Mouse (Mus musculus) left cerebral cortex, adult 8-10 months (tissue): ENCODE results near the gene Mmaa. TPM values are rescaled to one million over a fixed set of nuclear protein-coding genes. Genes with fewer than 3 reads are reported as not detected.

Experiments used
- DNase-seq, 2 experiments: peaks; one replicate each; pipeline ENCODE4 v3.0.0; 2022; ENCODE audit warnings: low spot score in 2 of 2
- total RNA-seq, 4 experiments: library from RNA; stranded (reverse); gene quantifications; 2 replicates each; pipeline ENCODE4 v1.2.4; 2022

Mmaa gene
- total RNA-seq, 4 experiments from 2014 or later = 20.1 to 23.6 (median 22.1) TPM

DNA sequence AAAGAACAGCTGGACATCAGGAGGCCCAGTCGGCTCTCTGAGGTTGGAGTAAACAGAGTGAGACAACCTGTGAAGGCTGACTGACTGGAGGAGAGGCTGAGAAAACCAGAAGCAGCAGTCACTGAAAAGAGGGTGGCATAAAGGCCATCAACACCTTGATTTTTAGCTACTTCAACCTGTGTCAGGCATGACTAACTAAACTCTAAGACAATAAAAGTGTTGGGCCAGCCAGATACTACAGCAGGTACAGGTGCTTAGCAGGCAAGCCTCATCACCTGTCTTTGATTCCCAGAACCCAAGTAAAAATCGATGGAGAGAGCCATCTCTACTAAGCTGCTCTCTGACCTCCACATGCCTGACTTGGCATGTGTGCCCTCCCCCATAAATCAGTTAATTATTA is 6.1 kb downstream of the Mmaa start:
- DNase-seq = no peak

DNA sequence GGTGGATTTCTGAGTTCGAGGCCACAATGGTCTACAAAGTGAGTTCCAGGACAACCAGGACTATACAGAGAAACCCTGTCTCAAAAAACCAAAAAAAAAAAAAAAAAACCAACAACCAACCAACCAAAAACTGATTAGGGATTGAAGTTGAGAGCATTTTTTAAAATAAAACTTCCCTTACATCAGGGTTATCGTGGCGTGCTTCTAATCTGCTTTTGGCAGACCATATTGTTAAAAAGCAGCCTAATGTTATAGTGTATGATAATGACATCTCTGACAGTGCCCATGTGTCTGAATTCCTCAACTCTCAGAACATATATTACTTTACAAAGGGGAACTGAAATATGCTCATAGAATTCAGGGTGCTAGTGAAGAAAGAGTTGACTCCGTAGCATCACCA is 6.5 kb downstream of the Mmaa start:
- no peak for DNase-seq

DNA sequence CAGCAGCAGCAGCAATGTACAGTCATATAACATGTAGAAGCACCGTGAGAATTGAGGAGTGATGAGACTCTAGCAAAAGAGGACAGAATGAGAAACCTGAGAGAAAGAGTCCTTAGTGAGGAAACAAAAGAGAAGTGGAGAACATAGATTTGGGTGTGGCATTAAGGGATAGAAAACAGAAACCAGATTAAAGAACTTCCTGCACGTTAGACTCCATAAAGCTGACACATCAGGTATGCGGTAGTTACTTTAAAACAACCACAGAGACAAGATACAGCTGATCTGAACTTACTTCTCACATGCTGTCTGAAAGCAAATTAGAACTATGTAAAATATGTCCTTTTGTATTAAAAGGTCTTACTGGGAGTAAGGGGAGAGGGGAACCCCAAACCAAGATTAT is 8.3 kb downstream of the Mmaa start:
- DNase-seq = no peak

DNA sequence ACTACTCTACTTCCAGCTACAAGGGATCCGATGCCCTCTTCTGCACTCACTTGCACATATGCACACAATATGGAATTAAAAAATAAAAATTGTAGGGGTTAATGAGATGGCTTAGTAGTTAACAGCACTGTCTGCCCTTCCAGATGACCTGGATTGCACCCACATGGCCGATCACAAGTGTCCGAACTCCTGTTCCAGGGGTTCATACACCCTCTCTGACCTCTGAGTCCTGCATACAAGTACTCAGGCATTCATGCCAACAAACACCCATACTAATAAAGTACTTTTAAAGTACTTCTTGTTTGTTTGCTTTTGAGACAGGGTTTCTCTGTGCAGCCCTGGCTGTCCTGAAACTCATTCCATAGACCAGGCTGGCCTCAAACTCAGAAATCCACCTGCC is 10.1 kb downstream of the Mmaa start:
- DNase-seq = no peak

DNA sequence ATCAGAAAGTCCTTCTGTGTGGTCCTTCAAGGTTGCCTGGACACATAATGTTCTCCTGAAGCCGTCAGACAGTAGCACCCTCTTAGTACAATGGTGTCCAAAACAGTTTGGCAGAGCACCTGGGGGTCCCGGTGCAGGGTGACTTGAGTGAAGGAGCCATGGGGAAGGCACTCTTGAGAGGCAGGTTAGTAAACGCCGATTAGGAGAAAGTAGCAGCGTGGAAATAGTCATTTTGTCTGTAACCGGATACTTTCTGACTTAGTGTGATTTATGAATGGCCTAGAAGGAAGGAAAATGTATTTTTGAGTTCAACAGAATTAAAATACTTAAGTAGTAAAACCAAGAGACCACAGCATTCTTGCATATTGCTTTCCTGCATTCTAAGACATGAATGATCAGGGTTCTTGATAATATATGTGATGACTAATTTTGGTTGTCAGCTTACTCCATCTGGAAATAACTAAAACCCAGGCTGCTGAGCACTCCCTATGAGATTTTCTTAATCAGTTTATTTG is 13.3 kb downstream of the Mmaa start:
- no peak for DNase-seq

DNA sequence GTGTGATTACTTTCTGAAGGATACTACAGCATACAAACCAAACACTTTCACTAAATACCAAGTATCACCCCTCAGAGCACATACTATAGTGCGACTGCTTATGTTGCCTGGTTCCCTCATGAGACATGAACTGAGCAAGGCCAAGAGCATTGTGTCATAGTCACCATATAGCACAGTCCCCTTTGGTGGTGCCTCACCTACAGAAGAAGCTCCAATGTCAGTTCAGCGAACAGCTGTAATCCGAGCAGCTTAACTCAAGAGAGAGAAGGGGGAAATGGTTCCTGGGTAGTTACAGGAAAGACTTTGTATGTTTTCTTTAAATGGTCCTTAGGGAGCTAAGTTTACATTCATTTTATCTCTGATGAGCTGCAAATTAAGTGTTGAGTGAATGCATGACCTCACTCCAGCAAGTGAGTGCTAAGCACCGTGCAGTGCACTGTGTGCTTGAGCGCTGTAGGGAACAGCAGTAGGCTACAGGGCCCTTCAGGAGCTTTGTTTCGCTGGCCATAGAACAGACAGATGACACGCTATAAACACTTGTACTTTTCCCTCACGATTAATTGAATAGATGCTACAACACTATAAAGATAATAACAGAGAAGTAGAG is 17.4 kb downstream of the Mmaa start:
- DNase-seq = no peak

DNA sequence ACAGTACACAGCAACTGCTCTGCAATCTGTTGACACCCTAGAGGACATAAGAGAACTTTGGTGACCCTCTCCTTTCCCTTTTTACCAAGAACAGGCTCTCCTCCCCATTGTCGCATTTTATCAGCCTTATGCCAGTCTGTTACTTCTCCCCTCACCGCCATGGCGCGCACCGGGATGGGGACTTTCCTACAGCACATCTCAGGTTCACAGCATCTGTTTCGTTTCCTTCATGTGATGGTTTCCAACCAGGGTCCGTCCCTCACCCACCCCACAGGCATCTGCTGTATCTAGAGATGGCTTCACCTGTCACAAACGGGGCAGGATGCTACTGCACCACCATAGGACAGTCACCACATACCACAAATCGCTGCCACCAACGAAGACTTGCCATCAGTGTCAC is 19.8 kb downstream of the Mmaa start:
- no peak for DNase-seq

DNA sequence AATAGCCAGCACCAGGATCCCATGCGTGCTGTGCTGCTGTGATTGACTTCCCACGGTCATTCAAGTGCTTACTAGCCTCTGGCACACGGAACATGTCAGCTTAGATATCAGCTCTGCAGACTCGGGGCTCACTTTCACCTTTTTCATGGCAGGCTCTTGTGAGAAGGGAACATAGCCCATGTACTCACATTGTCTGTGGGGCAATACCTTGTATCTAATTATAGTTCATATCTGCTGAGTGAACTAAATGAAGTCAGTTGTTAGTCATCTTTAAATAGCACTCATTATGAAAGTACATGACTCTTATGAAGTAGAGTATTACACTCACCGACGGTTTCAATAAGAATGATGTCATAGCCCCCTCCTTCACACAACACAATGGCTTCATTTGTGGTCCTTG is 21.0 kb downstream of the Mmaa start:
- no peak for DNase-seq

DNA sequence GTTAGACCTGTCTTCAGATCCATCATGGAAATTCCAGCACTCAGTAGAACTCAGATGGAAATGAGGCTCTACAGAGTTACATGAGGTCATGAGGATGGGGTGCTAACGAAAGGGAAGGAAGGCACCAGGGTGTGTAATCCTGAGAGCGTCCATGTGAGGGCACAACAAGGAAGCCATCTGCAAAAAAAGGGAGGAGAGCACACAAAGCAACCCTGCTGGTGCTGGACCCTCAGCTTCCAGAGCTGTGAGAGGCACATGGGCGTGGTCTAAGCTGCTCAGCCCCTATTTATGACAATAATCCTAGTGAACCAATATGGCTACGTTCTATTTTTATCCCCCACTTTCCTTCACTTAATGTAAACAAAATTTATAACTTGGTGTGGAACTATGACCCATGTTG is 22.1 kb downstream of the Mmaa start:
- DNase-seq = no peak

DNA sequence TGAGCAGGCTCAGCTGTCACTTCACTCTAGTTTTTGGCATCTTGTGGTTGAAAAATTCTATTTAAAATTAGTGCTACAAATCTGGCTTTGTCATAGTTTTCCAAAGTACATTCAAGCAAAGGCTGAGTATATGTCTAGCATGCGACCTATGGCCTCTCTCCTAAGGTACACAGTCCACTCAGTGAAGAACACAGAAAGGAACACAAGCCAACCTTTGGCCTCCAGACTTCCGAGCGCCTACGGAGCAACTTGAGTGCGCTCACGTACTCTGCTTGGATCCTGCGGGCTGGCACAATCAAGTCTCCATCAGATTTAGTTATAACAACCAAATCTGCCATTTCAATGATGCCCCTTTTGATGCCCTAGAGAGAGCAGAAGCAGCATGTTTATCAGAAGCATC is 25.8 kb downstream of the Mmaa start:
- no peak for DNase-seq

DNA sequence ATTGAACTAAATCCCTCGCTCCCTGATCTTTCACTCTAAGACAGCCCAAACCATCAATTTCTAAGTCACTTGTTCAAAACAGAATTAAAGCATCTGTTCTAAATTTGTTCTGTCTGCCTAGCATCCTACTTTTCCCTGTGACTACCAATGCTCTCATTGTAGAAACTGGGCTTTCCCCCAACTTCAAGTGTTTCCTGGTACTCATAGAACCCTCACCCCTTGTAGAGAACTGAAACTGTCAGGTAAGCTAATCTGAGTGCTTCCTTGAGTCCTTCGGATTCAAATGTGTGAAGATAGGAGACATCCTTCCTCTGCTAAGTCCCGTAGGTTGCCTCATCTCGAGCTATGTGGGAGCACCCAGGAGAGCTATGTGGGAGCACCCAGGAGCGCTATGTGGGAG is 32.8 kb downstream of the Mmaa start:
- no peak for DNase-seq

DNA sequence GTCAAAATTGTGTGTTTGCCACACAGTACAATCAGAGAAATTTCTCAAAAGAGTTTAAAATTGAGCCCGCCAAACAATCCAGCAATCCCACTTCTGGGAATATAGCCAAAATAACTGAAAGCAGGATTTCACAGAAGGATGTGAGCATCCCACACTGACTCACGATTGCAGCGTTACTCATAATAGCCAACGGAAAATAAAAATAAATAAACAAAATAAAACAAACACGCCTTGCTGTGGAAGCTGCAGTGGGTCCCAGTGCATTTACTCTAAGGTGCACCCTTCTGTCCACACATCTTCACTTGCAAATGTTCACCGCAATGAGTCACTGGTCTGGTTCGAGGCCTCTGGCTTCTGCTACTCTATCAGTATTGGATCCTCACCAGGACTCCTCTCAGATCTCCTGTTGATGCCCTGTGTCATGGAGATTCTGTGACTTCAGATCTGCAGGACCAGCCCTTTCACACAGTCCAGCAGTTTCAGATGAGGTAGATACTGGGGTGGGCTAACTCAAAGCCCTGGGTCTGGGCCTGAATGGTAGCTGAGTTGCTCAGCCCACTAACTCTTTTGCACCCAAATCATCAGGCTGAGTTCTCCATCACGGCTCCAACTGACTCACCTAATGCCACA is 38.5 kb downstream of the Mmaa start:
- no peak for DNase-seq

DNA sequence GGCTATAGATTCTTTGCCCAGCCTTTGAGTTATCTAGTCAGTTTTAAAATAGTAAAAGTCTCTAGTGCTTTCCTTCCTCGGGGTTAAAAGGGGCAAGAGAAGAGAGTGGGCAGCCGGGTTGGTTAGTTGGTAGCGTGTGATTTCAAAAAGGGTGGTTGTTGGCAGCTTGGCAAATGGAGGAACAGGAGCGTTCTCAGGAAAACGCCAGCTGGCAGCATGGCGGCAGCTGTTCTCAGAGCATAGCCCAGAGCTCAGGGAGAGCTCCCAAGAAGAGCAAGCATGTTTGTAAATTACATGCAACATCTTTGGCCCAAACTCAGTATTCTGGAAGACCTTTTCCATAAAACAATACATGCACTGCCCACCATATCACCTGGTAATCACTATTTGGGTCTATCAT is 41.0 kb downstream of the Mmaa start:
- no peak for DNase-seq

DNA sequence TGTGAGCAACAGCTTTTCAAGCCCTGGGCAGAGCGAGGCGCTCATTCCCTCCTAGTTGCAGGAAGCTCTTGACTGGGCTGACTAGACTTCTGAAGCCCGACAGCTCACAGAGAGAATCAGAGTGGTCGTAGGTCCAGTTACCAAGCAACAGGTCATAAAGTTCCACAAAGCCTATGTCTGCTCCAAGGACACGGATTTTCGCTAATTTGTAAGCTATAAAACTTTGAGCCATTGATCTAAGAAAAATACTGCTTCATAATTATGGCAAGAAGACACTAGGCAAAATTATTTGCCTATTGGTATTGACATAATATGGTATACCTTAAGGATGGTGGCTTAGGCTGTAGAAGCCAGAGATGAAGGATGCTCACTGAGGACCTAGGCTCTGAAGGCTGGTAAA is 46.3 kb downstream of the Mmaa start, which contains the start of gene 1700011L22Rik:
Gene 1700011L22Rik, minus strand, starts transcription at position 101 of the 400 bp plus-strand sequence.
- DNase-seq = no peak

DNA sequence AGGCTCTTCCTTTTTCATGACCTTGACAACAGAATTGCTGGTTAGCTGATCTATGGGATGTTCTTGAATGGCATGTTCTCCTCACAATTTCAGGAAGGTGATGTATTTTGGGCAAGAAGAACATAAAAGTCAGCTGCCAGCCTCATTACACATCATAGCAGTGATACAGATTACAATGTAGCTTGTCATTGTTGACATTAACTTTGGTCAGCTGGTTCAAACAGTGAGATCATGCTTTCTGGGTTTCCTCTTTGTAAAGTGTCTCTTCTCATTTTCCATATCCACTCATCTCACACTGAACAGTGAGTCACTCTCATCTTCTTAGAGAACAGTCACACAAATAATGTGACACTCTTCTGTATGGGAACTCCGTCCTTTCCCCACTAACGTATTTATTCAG is 51.3 kb downstream of the Mmaa start:
- no peak for DNase-seq

DNA sequence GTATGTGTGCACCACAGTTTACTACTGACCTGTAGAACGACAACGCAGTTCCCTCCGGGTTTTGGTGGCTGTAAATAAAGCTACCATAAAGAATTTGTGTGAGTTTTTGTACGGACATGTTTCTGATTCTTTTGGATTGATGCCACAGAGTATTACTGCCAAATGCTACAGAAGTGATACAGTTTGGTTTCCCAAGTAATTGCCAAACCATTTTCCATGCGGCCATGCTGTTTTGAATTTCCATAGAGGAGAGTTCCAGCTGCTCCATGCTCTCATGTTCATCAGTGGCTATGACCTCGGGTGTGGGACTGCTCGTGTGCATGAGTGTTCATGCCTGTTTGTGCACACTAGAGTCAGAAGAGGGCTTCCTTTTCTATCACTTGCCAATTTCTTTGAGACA is 54.7 kb downstream of the Mmaa start:
- DNase-seq = no peak

DNA sequence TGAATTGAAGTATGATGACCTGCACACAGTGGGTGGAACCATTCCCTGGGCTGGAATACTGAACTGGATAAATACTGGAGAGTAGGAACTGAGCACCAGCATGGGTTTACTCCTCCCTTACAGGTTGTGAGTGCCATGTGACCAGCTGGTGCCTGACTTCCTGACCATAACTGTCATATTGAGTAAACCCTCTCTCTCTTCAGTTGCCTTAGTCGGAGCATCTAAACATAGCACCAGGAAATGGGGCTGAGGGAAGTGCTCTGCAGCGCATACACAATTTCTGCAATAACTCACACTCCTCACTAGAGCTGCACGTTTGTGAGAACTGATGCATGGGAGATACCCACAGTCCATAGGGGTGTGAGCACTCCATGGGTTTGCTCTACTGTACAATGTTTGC is 55.4 kb downstream of the Mmaa start:
- DNase-seq = no peak

DNA sequence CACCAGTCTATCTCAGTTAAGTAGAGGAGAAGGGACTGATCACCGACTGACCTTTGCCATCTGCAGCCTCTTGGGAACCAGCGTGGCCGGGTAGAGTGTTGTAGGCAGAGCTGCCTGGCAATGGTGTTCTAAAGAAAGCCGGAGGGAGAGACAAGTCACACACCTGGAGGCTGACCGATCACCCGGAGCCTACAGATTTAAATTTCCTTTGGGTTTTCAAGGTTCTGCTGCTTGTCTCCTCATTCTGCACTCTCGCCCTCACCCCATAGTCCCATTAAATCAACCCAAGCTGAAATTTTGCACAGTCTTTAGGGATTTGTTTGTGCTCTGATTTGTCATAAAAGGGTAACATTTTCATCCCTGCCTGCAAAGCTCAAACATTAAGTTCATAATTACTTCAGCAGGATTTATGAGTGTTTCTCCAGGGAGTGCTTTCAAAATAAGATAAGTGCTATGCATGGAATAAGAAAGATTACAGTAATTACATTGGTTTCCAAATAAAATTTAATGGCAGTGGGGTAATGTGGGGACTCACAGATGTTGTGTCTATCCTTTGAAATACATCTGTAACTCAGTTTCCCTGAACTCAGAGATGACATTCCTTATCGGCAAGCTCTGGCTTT is 65.4 kb downstream of the Mmaa start:
- DNase-seq = no peak

DNA sequence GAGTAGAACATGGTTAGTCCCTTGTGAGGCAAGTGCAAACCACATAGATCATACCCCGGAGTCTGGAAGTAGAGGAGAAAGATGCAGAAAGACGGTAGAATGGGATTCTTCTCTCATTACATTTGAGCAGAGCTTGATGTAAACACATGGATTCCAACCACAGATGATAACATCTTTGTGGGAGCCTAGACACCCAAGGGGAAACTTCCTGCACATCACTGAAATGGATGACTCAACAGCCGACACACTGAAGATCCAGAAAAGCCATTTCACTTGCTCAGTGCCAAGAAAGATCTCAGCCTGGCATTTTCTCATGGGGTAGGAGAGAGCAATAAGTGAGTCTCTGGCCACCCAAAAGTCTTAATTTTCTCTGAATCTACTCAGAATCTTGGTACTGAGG is 66.8 kb downstream of the Mmaa start:
- no peak for DNase-seq

DNA sequence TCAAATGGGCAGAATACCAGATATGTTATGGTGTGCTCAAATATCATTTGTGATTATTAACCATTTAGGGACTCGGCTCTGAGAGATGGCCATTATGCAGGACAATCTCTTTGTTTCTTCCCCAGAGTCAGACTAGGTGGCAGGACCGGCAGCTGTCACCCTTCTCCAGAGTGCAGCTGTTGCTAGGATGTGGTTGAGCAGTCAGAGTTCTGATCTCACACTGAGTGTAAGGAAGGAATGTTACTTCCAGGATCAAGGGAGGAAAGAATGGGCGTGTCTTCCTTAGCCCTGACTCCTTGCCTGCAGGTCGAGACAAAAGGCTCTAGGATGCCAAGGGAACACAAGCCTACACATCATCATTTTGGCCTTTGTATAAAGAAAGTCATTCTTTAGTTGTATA is 67.5 kb downstream of the Mmaa start:
- DNase-seq = no peak

DNA sequence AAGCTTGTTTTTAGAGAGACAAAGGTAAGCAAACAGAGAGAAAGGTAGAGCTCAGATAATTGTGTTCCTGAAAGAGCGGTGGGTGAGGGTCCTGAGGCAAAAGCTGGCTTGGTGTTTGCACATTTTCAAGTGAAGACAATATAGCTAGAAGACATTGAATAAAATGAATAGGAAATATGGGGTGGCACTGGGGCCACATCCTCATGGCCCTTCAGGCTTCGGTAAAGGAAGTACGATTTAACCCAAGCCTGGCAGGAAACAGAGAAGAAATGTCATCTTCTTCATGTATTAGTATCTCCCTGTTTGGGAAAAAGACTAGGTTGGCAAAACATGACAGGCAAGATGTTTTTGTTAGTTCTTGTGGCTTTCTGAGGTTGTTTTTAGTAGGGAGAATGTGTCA is 68.7 kb downstream of the Mmaa start:
- no peak for DNase-seq

DNA sequence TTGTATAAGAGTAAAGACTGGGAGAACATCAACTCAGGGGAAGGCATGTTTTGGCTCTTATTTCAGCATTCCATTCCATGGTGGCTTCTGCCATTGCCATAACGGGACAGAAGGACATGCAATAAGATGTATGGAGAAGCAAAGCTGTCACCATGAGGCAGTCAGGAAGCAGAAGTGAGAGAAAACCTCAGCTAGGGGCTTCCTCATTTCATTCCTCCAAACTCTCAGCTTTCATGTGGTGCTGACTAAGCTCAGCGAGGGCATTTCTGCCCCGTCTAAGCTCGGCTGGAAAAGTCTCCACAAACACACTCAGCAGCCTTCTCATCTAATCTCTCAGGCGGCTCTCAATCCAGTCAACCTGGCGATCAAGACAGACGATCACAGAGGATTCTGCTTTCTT is 69.2 kb downstream of the Mmaa start:
- DNase-seq = no peak

DNA sequence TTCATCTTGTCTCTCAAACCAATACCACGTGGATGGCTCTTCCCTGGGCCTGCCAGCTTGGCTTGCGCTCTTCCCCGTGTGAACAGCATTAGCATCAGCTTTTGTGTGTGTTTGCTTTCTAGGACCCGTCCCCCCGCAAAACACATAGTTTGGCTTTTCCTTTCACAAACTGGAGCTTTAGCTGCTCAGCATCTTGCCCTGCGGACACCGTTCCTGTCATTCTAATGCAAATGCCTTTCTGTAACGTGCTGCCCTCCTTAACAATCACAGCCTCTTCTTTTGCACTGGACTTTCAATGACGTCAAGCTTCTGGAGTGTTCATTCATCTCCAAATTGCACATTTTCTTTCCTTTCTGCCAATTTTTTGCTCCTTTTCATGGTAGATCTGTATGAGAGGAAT is 70.4 kb downstream of the Mmaa start:
- no peak for DNase-seq
